Mouse (Mus musculus) spleen, adult 2 months (tissue): ENCODE data around the gene Abtb1. TPM values are rescaled to one million over a fixed set of nuclear protein-coding genes. Genes with fewer than 3 reads are reported as not detected.

Experiments
- DNase-seq, 2 experiments: peaks; one replicate each; pipeline versions ENCODE4 v3.0.0 to v3.0.0-alpha.2; 2012 to 2021; ENCODE audit warnings: low spot score in 2 of 2, low read depth in 1 of 2
- H3K27ac ChIP-seq: fragments of 200-500 bp; 2 replicates; pipeline ENCODE4 v1.5.1; 2012; ENCODE audit warnings: low read length, inconsistent platforms; ENCODE audit not compliant: insufficient read depth
- H3K27me3 ChIP-seq: fragments of 200-500 bp; 2 replicates; pipeline ENCODE4 v1.6.1; 2012; ENCODE audit warnings: mild to moderate bottlenecking, moderate library complexity, low read length, inconsistent platforms; ENCODE audit not compliant: control insufficient read depth, insufficient read depth
- H3K36me3 ChIP-seq: fragments of 200-500 bp; 2 replicates; pipeline ENCODE4 v1.6.1; 2012; ENCODE audit warnings: mild to moderate bottlenecking, low read length, inconsistent platforms; ENCODE audit not compliant: control insufficient read depth, insufficient read depth
- H3K4me1 ChIP-seq: fragments of 200-500 bp; 2 replicates; pipeline ENCODE4 v1.6.1; 2011; ENCODE audit warnings: inconsistent platforms; ENCODE audit not compliant: control insufficient read depth, insufficient read depth, insufficient read length
- H3K4me3 ChIP-seq: fragments of 200-500 bp; 2 replicates; pipeline ENCODE4 v1.5.1; 2011; ENCODE audit warnings: mild to moderate bottlenecking, inconsistent platforms; ENCODE audit not compliant: insufficient read depth, insufficient read length; ENCODE audit errors: extremely low read depth
- CTCF ChIP-seq: fragments of 200-500 bp; IDR thresholded peaks from 2 replicates; pipeline ENCODE4 v1.5.1; 2011; ENCODE audit warnings: mild to moderate bottlenecking, inconsistent platforms; ENCODE audit not compliant: insufficient read depth, insufficient read length, insufficient replicate concordance; ENCODE audit errors: extremely low read depth
- POLR2A ChIP-seq: fragments of 200-500 bp; IDR thresholded peaks from 2 replicates; pipeline ENCODE4 v1.6.1; 2011; ENCODE audit warnings: low read depth, low read length, inconsistent platforms
- WGBS: fragments of 180-500 bp; shearing (Covaris S2); methylation state at CpG from one replicate; pipeline ENCODE4 v1.1.7; 2018; 5-methylcytosine and 5-hydroxymethylcytosine counted together
- polyA plus RNA-seq: library from polyadenylated mRNA; depleted of rRNA; stranded (reverse); fragments of >200 nt; gene quantifications from 2 replicates; pipeline ENCODE4 v1.2.3, GENCODE M21; 2012

The Abtb1 gene
- polyA plus RNA-seq, 1 experiment, result 80.8 TPM

DNA sequence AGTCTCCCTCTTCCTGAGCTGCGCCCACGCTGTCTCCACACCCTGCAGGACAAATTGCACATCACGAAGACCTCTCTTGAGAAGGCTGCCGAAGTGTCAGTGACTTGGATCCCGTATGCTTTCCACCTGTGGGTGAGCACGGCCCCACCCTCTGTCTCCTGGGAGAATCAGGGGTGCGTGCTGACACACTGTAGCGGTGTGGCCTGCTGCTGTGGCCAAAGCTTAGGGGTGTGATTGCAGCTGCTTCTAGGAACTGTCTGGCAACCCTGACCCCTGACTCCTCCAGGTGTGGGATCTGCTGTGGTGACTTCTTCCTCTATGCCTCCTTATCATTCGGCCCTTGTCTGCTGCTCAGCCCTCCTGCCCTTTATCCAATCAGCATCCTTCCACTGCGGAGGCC, 28.0 kb downstream of the Abtb1 start:
- 63% methylated on average over 10 of the region's 10 CpGs for WGBS
- no peak overlapping the region for H3K27ac ChIP-seq
- TF ChIP-seq CTCF, result no peak
- no peak for TF ChIP-seq POLR2A
- H3K4me1 ChIP-seq, result peaks cover 9% of the 10 kb centered on the region; the same call in 1 of the 2 replicates
- no peaks in the 10 kb centered on the region for H3K27me3 ChIP-seq
- no peak for DNase-seq
- H3K36me3 ChIP-seq, result no peaks in the 10 kb centered on the region
- no peak overlapping the region for H3K4me3 ChIP-seq

DNA sequence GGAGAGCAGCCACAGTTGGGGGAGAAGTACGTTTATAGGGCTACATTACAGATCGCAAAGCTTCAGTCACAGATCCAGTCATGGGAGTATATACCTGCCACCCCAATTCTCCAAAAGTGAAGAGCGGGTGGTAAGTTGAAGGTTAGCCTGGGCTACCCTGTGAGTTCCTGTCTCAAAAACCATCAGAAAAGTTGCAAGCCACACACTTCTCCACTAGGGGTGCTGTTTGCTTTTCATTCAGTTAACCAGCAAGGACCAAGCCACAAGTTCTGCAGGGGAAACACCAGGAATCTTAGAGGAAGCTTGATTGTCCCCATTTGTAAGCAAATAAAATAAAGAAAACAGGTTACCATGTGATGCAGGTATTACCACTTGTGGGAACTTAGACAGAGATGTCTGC, 28.9 kb downstream of the Abtb1 start:
- peak; percentile 34 for DNase-seq
- no peak overlapping the region for H3K27ac ChIP-seq

DNA sequence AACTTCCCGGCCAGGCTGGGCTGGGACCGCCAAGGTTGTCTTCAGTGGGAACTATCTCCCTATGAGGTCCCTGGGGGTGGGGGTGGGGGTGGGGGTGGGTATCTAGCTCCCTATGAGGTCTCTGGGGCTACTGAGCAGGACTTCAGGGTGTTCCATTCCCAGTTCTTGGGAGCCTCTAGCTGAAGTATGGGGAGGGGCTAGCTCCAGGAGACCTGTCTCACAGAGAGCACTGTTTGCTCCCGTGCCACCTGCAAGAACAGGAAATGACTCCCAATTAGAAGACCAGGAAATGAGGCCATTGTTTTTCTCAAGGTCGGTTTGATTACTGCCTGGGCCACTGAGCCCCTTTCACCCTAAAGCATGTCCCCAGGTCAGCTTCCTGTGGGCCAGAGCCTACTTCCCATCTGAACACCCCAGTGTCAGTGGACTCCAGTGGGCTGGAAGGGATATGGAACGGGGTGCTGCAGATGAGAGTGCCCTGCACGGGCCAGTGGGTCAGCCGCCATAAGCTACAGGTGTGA, 29.8 kb downstream of the Abtb1 start:
- Histone ChIP-seq H3K36me3 (no peaks in the 10 kb centered on the region), H3K4me1 (peaks cover 9% of the 10 kb centered on the region; the same call in 1 of the 2 replicates), H3K27me3 (no peaks in the 10 kb centered on the region), H3K4me3 (no peak overlapping the region), H3K27ac (no peak overlapping the region)
- WGBS, result 19% methylated on average over 7 of the region's 7 CpGs
- no peak for DNase-seq
- TF ChIP-seq POLR2A (no peak), CTCF (no peak)

More for the DNA sequence above, 28.9 kb downstream of the Abtb1 start:
- WGBS, result 77% methylated on average over 3 of the region's 3 CpGs
- Histone ChIP-seq H3K4me1 (peaks cover 9% of the 10 kb centered on the region; the same call in 1 of the 2 replicates), H3K27me3 (no peaks in the 10 kb centered on the region), H3K4me3 (no peak overlapping the region), H3K36me3 (no peaks in the 10 kb centered on the region)
- TF ChIP-seq POLR2A (no peak), CTCF (peak; percentile 55; the same call in 1 of the 2 replicates)

DNA sequence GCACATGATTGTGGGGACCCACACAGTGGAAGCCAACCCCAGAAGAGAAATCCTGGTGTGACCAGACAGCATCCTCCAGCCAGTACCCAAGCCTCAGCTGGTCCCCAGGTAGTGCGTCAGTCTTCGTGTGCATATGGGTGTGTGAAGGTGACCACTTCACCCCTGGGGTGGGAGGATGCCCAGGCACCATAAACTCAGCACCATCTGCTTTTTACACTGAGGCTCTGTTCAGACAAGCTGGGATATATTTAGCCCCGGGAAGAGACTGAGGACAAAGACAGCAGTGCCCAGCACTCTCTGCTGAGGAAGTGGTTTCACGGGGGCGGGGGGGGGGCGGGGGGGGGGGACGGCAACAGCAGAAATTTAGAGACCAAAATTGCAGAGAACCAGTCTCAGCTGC, 30.4 kb downstream of the Abtb1 start:
- 10% methylated on average over 7 of the region's 7 CpGs for WGBS
- H3K4me3 ChIP-seq, result no peak overlapping the region
- H3K4me1 ChIP-seq, result peaks cover 9% of the 10 kb centered on the region; the same call in 1 of the 2 replicates
- DNase-seq, result no peak
- no peaks in the 10 kb centered on the region for H3K27me3 ChIP-seq
- 0 out of 2 replicates have a peak overlapping the region, but pooled peaks have one; percentile 0 for H3K27ac ChIP-seq
- no peak for TF ChIP-seq CTCF
- TF ChIP-seq POLR2A, result no peak
- H3K36me3 ChIP-seq, result no peaks in the 10 kb centered on the region

DNA sequence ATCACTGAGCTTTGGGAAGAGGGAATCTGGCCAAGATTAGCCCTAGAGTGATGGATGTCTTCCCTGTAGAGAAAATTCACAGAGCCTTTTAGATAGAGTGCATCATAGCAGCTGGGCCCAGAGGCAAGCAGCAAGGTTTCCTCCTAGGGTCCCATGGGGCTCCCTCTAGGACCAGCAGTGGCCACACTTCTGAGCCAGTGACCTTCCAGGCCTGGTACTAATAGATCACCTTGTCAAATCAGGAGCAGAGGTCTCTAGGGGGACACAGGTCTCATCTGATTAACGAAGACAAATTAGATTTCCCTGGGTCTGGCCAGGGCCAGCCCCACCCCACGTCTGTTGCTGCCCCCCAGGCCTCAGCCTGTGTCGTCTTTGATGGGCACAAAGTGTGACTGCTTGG, 31.5 kb downstream of the Abtb1 start:
- DNase-seq, result no peak
- Histone ChIP-seq H3K27ac (no peak overlapping the region), H3K27me3 (no peaks in the 10 kb centered on the region), H3K4me3 (no peak overlapping the region), H3K4me1 (peaks cover 9% of the 10 kb centered on the region; the same call in 1 of the 2 replicates), H3K36me3 (no peaks in the 10 kb centered on the region)
- 76% methylated on average over 3 of the region's 3 CpGs for WGBS
- no peak for TF ChIP-seq POLR2A
- no peak for TF ChIP-seq CTCF

DNA sequence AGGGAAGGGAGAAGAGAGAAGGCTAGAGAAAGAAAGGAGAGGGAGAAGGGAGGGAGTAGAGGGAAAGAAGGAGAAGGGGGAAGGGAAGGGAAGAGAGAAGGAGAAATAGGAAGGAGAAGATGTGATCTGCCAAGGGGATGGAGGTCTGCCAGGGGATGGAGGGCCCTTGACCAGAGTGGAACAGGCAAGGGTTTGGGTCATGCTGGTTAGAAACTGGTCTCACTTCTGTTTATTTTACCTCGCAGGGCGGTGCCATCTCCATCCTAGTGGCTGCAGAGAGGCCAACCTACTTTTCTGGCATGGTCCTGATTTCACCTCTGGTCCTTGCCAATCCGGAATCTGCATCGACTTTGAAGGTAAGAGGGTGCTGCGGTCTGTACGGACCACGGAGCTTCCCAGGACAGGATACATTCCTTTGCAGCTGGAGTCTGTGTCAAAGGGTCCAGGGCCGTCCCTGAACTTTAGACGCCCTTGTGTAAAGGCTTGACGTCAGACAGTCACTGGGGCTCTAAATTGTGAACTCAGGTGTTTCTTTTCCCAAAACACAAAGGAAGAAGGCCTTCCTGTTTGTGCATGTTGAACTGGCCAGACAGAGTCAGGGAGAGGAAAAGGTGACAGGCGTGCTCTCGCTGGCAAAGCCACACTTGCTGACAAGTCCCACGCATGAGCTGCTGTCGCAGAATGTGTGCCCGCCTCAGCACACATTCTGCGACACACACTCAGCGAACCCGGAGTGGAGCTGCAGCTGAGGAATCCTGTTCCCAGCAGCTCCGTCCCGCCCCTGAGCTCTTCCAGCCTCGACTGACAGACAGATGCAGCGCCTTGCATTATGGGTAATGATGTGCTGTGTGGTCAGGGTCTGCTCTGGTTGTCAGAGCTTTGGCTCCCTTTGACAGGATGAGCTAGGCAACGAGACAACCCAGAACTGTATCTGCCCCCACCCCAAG, 32.4 kb downstream of the Abtb1 start:
- Histone ChIP-seq H3K27ac (no peak overlapping the region), H3K36me3 (no peaks in the 10 kb centered on the region), H3K4me3 (no peak overlapping the region), H3K4me1 (peaks cover 9% of the 10 kb centered on the region; the same call in 1 of the 2 replicates), H3K27me3 (no peaks in the 10 kb centered on the region)
- DNase-seq, result no peak
- TF ChIP-seq POLR2A, result no peak
- TF ChIP-seq CTCF, result no peak
- WGBS, result 75% methylated on average over 23 of the region's 23 CpGs
